Mouse (Mus musculus) common myeloid progenitor, adult 5-6 weeks (primary cell): ENCODE results near the gene Itgae. TPM values are rescaled to one million over a fixed set of nuclear protein-coding genes. Genes with fewer than 3 reads are reported as not detected.

Experiments used
- ATAC-seq: replicated peaks from 2 replicates; pipeline ENCODE4 v1.8.0; 2016; ENCODE audit warnings: low read depth, mild to moderate bottlenecking, moderate TSS enrichment, inconsistent platforms; ENCODE audit not compliant: poor library complexity, severe bottlenecking
- total RNA-seq: library from RNA; stranded (forward); fragments of 200-1000, 187-1606 nt; gene quantifications from 2 replicates; pipeline ENCODE4 v1.2.3, GENCODE M21; 2017

The Itgae gene
- total RNA-seq, 1 experiment from 2014 or later: 0.05 TPM

GRCm38 (mm10) chr11:73177895-73178294 lies 87.5 kb downstream of the Itgae start:
- ATAC-seq: no peak

GRCm38 (mm10) chr11:73185872-73186615 lies 95.7 kb downstream of the Itgae start:
- peak; percentile 55 for ATAC-seq

GRCm38 (mm10) chr11:73187231-73187630 lies 96.8 kb downstream of the Itgae start:
- no peak for ATAC-seq

- peak; percentile 81 for ATAC-seq
Measured at GRCm38 (mm10) chr11:73193047-73193446, 102.7 kb downstream of the Itgae start.

GRCm38 (mm10) chr11:73194444-73194843 lies 104.1 kb downstream of the Itgae start:
- no peak for ATAC-seq

Other genes starting within 250 kb of the Itgae start
- 42.5 and 60.0 TPM in 2 replicates for gene Atp2a3, start 129.4 kb upstream of the Itgae start, total RNA-seq
- gene P2rx1, start 91.5 kb upstream of the Itgae start, total RNA-seq: 9.4 and 14.6 TPM in 2 replicates
- 1.6 and 1.8 TPM in 2 replicates for gene Camkk1, start 71.6 kb upstream of the Itgae start, total RNA-seq
- gene Ncbp3, start 42.8 kb upstream of the Itgae start, total RNA-seq: 12.4 and 15.4 TPM in 2 replicates
- 18.6 and 22.8 TPM in 2 replicates for gene Haspin, start 47.7 kb downstream of the Itgae start, total RNA-seq
- not detected in 2 replicates for gene P2rx5, start 69.8 kb downstream of the Itgae start, total RNA-seq
- 46.6 and 48.2 TPM in 2 replicates for gene Emc6, start 86.5 kb downstream of the Itgae start, total RNA-seq
- 7.7 and 11.4 TPM in 2 replicates for gene Tax1bp3, start 86.5 kb downstream of the Itgae start, total RNA-seq
- gene Ctns, start 108.5 kb downstream of the Itgae start, total RNA-seq: 6.0 and 8.8 TPM in 2 replicates
- 1.4 and 3.2 TPM in 2 replicates for gene Shpk, start 108.9 kb downstream of the Itgae start, total RNA-seq
- not detected in 2 replicates for gene Trpv1, start 143.7 kb downstream of the Itgae start, total RNA-seq
- gene Trpv3, start 176.8 kb downstream of the Itgae start, total RNA-seq: not detected in 2 replicates
- 3.8 and 7.4 TPM in 2 replicates for gene Aspa, start 239.0 kb downstream of the Itgae start, total RNA-seq
- not detected in 2 replicates for gene Gm49340, start 239.2 kb downstream of the Itgae start, total RNA-seq
- not detected in 2 replicates for gene Spata22, start 239.2 kb downstream of the Itgae start, total RNA-seq